Mouse (Mus musculus): ENCODE results near the gene Pacrg.

GRCm38 (mm10) chr17:10464700-10465099, 375.4 kb downstream of the Pacrg start:
- no peak for TF ChIP-seq POLR2A (IDR thresholded peaks at IDR 0.05; ENCODE audit: extremely low read depth, insufficient read depth, low read length)
- no peak for TF ChIP-seq CTCF (IDR thresholded peaks at IDR 0.05; ENCODE audit: extremely low read depth, insufficient read depth, low read length)
